Mouse (Mus musculus): Measurements from ENCODE around the gene Gfi1. TPM values are rescaled to one million over a fixed set of nuclear protein-coding genes. Genes with fewer than 3 reads are reported as not detected.
A peak's percentile ranks its signal among the peaks of the same experiment; 100 is the strongest.

Gene Gfi1
- polyA plus RNA-seq (2015; fragmentation: Nextera tagmentation; extraction: Ambion mirVana), result 1.2 and 2.2 TPM in 2 replicates

- 2% methylated on average over 41 of the region's 41 CpGs for WGBS
- Histone ChIP-seq H3K27me3 (replicated peaks) (peaks cover 80% of the 10 kb centered on the region), H3K9me3 (no peaks in the 10 kb centered on the region), H3K4me3 (replicated peaks) (peak within 1 kb of the TSS; percentile 35), H3K4me2 (replicated peaks) (peak within 1 kb of the TSS; percentile 65), H3K27ac (no peak within 1 kb of the TSS), H3K4me1 (replicated peaks) (peaks cover 50% of the 10 kb centered on the region), H3K9ac (peak within 1 kb of the TSS; percentile 20), H3K36me3 (no peaks in the 10 kb centered on the region)
- peak; percentile 48 for ATAC-seq
Observed at GRCm38 (mm10) chr5:107725435-107726261, at the start of gene Gfi1. Gene Gfi1 (minus strand): TSS chr5:107726036.

DNA sequence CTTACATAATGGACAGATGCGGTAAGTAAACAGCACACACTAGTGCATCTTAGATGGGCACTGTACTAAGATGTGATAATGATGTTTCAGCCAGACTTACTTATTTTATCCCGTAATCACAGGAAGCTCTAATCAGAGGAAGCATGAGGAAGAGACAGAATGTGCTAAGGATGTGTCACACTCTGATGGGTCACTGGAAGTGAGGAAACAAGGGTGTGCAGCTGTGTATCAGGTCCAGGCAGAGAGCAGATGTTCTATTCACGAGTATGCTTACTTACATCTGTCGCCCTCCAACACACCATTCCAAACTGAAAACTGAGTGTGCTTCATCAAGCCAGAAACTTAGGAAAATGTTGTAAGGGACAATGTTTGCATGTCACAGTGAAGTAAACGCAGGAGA lies 46.2 kb upstream of the Gfi1 start:
- Histone ChIP-seq H3K27me3 (replicated peaks) (no peaks in the 10 kb centered on the region), H3K27ac (no peak overlapping the region), H3K36me3 (no peaks in the 10 kb centered on the region), H3K9me3 (no peaks in the 10 kb centered on the region), H3K9ac (no peak overlapping the region), H3K4me2 (replicated peaks) (no peak overlapping the region), H3K4me1 (replicated peaks) (no peaks in the 10 kb centered on the region), H3K4me3 (replicated peaks) (no peak overlapping the region)
- ATAC-seq, result no peak
- WGBS, result 64% methylated on average over 5 of the region's 5 CpGs

DNA sequence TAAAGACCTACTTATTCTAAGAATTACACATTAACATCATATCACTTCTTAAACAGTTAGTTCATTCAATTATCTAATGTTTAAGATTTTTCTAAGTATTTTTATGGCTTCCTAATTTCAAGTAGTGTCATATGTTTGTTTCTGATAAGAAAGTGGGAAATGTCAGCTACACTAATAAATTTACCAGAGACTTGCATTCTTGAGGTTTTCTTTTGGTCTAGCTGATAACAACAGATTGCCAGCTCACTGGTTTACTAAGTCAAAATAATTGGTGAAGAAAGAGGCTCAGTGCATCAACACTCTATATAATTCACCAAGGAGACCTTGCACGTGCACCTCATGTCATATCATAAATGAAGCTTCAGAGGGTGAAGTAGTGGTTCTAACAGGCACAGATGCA lies 42.4 kb upstream of the Gfi1 start:
- 86% methylated on average over 1 of the region's 1 CpGs for WGBS
- Histone ChIP-seq H3K27ac (no peak overlapping the region), H3K9me3 (no peaks in the 10 kb centered on the region), H3K4me3 (replicated peaks) (no peak overlapping the region), H3K36me3 (no peaks in the 10 kb centered on the region), H3K4me1 (replicated peaks) (no peaks in the 10 kb centered on the region), H3K9ac (no peak overlapping the region), H3K27me3 (replicated peaks) (no peaks in the 10 kb centered on the region), H3K4me2 (replicated peaks) (no peak overlapping the region)
- no peak for ATAC-seq

GRCm38 (mm10) chr5:107765946-107766345 lies 40.1 kb upstream of the Gfi1 start:
- H3K27ac ChIP-seq, result no peak overlapping the region
- H3K9me3 ChIP-seq, result no peaks in the 10 kb centered on the region
- H3K4me3 ChIP-seq (replicated peaks), result no peak overlapping the region
- no peaks in the 10 kb centered on the region for H3K4me1 ChIP-seq (replicated peaks)
- H3K9ac ChIP-seq, result no peak overlapping the region
- H3K36me3 ChIP-seq, result no peaks in the 10 kb centered on the region
- H3K27me3 ChIP-seq (replicated peaks), result no peaks in the 10 kb centered on the region
- no peak for ATAC-seq
- H3K4me2 ChIP-seq (replicated peaks), result no peak overlapping the region
- 82% methylated on average over 4 of the region's 4 CpGs for WGBS

DNA sequence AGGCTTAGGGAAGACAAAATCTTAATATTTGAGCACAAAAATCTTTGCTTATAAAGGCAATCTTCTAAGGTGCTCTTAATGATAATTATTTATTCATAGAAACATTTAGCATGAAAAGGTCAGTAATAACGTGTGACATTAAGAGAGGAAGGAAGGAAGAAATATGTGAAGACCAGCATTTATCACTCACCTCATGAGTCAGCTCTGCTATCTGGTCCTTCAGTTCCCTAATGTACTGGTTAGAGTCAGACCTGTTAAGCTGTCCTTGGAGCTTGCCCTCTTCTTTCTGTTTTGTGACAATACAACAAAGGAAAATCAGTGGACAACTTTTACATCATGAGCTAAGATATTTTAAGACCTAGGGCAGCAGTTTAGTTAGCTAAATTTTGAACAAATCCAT lies 38.6 kb upstream of the Gfi1 start:
- no peak overlapping the region for H3K4me3 ChIP-seq (replicated peaks)
- no peak overlapping the region for H3K4me2 ChIP-seq (replicated peaks)
- no peaks in the 10 kb centered on the region for H3K36me3 ChIP-seq
- WGBS, result 71% methylated on average over 1 of the region's 1 CpGs
- ATAC-seq, result no peak
- no peak overlapping the region for H3K9ac ChIP-seq
- H3K9me3 ChIP-seq, result no peaks in the 10 kb centered on the region
- no peaks in the 10 kb centered on the region for H3K27me3 ChIP-seq (replicated peaks)
- no peak overlapping the region for H3K27ac ChIP-seq
- H3K4me1 ChIP-seq (replicated peaks), result 0 out of 2 replicates have a peak, but pooled peaks cover 3% of the 10 kb centered on the region

DNA sequence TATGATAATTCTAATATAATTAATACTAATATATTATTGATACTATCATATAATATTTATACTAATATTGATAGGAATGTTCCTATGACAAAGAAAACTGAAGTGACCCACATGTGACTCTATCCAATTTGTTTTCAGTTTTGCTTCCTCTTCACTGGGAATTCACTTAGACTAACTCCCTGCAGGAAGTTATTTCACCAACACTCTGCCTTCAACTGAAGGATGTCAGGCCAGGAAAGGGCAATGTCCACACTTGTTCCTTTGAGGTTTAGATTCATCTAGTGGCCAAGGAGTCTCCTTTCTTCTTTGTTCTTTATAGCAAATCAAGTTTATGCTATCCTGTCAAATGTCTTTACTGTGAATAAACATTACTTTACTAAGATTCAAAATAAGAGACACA lies 37.8 kb upstream of the Gfi1 start:
- ATAC-seq, result no peak
- no peaks in the 10 kb centered on the region for H3K9me3 ChIP-seq
- H3K4me2 ChIP-seq (replicated peaks), result no peak overlapping the region
- no peak overlapping the region for H3K4me3 ChIP-seq (replicated peaks)
- H3K9ac ChIP-seq, result no peak overlapping the region
- no peak overlapping the region for H3K27ac ChIP-seq
- 0 out of 2 replicates have a peak, but pooled peaks cover 3% of the 10 kb centered on the region for H3K4me1 ChIP-seq (replicated peaks)
- H3K27me3 ChIP-seq (replicated peaks), result no peaks in the 10 kb centered on the region
- H3K36me3 ChIP-seq, result no peaks in the 10 kb centered on the region; the same call in 1 of the 2 replicates

DNA sequence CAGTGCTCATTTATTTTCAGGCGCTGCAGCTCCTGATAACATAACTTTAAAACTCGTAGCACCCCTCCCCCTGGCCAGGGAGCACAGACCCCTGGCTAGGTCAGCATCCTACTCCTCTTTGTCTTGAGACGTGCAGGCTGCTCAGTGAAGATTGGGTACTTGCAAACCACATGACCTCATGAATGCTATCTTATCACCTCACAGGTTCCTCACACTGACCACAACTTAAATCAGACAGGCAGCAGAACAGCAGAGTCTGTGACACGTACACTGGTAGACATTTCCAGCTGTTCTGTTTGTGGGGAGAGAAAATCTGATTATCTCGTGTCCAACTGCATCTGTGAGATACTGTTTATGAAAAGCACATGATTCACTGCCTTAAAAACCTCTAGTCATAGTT lies 33.3 kb upstream of the Gfi1 start:
- H3K27me3 ChIP-seq (replicated peaks), result no peaks in the 10 kb centered on the region
- no peaks in the 10 kb centered on the region; the same call in 1 of the 2 replicates for H3K36me3 ChIP-seq
- H3K9ac ChIP-seq, result no peak overlapping the region
- 44% methylated on average over 5 of the region's 5 CpGs for WGBS
- ATAC-seq, result 0 out of 2 replicates have a peak, but pooled peaks have one; percentile 43
- no peak overlapping the region for H3K27ac ChIP-seq
- H3K4me1 ChIP-seq (replicated peaks), result 0 out of 2 replicates have a peak, but pooled peaks cover 3% of the 10 kb centered on the region
- H3K9me3 ChIP-seq, result no peaks in the 10 kb centered on the region
- no peak overlapping the region for H3K4me2 ChIP-seq (replicated peaks)
- H3K4me3 ChIP-seq (replicated peaks), result no peak overlapping the region

GRCm38 (mm10) chr5:107756072-107756471 lies 30.2 kb upstream of the Gfi1 start:
- Histone ChIP-seq H3K9ac (no peak overlapping the region), H3K27me3 (replicated peaks) (no peaks in the 10 kb centered on the region), H3K4me2 (replicated peaks) (no peak overlapping the region), H3K9me3 (no peaks in the 10 kb centered on the region), H3K36me3 (no peaks in the 10 kb centered on the region; the same call in 1 of the 2 replicates), H3K4me1 (replicated peaks) (0 out of 2 replicates have a peak, but pooled peaks cover 3% of the 10 kb centered on the region), H3K4me3 (replicated peaks) (no peak overlapping the region), H3K27ac (no peak overlapping the region)
- WGBS, result 70% methylated on average over 2 of the region's 2 CpGs
- no peak for ATAC-seq

DNA sequence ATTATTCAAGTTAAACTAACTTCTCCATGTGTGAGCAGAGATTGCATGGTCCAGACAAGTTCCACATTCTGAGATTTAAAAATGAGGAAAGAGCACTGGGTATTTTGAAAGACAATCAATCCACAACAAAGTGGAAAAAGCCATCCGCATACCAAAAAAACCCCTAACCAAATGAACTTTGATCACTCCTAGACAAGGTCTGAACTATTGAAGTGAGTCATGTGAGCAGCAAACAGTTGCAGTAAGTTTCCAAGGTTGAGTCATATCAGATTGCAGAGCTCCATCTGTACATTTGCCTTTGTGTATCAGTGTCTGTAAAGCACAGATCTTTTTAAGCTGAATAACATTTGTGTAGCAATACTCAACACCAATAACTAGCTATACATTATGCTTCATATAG lies 28.9 kb upstream of the Gfi1 start:
- H3K36me3 ChIP-seq, result no peaks in the 10 kb centered on the region; the same call in 1 of the 2 replicates
- no peaks in the 10 kb centered on the region for H3K9me3 ChIP-seq
- no peak overlapping the region for H3K4me3 ChIP-seq (replicated peaks)
- peak; percentile 78; the same call in 1 of the 2 replicates for ATAC-seq
- no peak overlapping the region for H3K4me2 ChIP-seq (replicated peaks)
- 75% methylated on average over 1 of the region's 1 CpGs for WGBS
- H3K27me3 ChIP-seq (replicated peaks), result no peaks in the 10 kb centered on the region
- 0 out of 2 replicates have a peak, but pooled peaks cover 1% of the 10 kb centered on the region for H3K4me1 ChIP-seq (replicated peaks)
- no peak overlapping the region for H3K9ac ChIP-seq
- H3K27ac ChIP-seq, result no peak overlapping the region

DNA sequence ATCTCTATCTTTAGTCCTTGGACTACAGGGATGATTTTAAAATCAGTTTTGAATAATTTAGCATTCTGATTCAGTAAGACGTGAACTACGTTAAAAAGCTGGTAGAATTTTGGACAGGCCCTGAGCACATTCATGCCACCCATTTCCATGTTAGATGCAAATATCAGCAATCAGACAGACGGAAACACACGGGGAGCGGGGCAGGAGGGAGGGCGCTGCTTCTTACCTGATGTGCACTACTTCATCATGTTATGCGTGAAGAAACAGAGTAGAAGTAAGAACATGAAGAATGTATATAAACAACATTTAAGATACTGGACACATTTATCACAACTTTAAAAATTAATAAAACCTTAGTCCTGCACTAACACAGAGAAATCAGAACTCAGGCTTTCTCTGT lies 27.8 kb upstream of the Gfi1 start:
- Histone ChIP-seq H3K27me3 (replicated peaks) (no peaks in the 10 kb centered on the region), H3K4me1 (replicated peaks) (no peaks in the 10 kb centered on the region), H3K9me3 (no peaks in the 10 kb centered on the region), H3K9ac (no peak overlapping the region), H3K36me3 (no peaks in the 10 kb centered on the region), H3K27ac (no peak overlapping the region), H3K4me3 (replicated peaks) (no peak overlapping the region), H3K4me2 (replicated peaks) (no peak overlapping the region)
- WGBS, result 93% methylated on average over 7 of the region's 7 CpGs
- ATAC-seq, result no peak

GRCm38 (mm10) chr5:107749229-107749916 lies 23.5 kb upstream of the Gfi1 start:
- Histone ChIP-seq H3K4me2 (replicated peaks) (no peak overlapping the region), H3K9ac (no peak overlapping the region), H3K4me1 (replicated peaks) (no peaks in the 10 kb centered on the region), H3K9me3 (no peaks in the 10 kb centered on the region), H3K36me3 (no peaks in the 10 kb centered on the region), H3K27ac (no peak overlapping the region), H3K4me3 (replicated peaks) (no peak overlapping the region), H3K27me3 (replicated peaks) (no peaks in the 10 kb centered on the region)
- WGBS, result 43% methylated on average over 9 of the region's 9 CpGs
- peak; percentile 82 for ATAC-seq

DNA sequence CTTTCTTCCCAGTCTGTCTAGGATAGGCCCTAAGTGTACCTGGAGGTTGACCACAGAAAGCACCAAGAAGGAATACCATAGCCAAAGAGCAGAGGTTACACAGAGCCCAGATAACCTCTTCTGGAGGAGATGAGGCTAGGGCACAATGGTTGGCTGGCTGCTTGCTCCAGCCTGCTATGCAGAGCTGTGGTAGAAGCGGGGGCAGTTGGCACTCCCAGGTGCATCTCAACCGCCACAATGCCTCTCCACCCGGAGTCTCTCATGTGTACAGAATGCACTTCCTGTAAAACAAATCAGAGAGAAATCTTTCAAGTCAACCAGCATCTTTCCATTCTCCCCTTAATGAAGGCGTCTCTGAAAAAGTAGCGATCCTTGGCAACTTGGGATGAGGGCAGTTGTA lies 13.2 kb upstream of the Gfi1 start:
- H3K27ac ChIP-seq, result no peak overlapping the region
- ATAC-seq, result no peak
- no peaks in the 10 kb centered on the region for H3K36me3 ChIP-seq
- H3K9ac ChIP-seq, result no peak overlapping the region
- no peaks in the 10 kb centered on the region for H3K9me3 ChIP-seq
- no peaks in the 10 kb centered on the region for H3K4me1 ChIP-seq (replicated peaks)
- 91% methylated on average over 5 of the region's 5 CpGs for WGBS
- no peak overlapping the region for H3K4me3 ChIP-seq (replicated peaks)
- no peaks in the 10 kb centered on the region for H3K27me3 ChIP-seq (replicated peaks)
- no peak overlapping the region for H3K4me2 ChIP-seq (replicated peaks)
